Mouse (Mus musculus) ZHBTc4 (cell line): ENCODE measurements around the gene Gm973.

Source experiments
- DNase-seq: peaks from one replicate; pipeline ENCODE4 v3.0.0-alpha.2; 2011; ENCODE audit warnings: low read depth, low spot score

Gm973 gene

DNA sequence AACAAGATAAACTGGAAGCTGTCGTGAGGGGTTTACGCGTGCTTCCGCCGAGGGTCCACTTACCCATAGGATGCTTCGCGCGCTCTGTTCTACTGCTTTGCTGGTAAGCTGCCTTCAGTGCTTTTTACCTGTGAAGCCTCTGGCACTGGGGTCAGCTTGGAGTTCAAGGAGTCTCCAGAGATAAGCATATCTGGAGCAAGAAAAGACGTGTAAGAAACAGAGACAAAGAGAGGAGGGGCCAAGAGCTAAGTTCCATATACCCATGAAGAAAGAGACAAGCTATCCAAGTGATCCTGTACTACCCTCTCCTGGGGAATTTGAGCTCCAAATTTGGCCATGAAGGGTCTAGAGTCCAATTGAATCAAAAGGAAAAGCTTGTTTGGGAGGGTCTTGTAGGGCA, 24.5 kb upstream of the Gm973 start:
- DNase-seq = no peak

GRCm38 (mm10) chr1:59492432-59492831, 23.6 kb upstream of the Gm973 start:
- no peak for DNase-seq

DNA sequence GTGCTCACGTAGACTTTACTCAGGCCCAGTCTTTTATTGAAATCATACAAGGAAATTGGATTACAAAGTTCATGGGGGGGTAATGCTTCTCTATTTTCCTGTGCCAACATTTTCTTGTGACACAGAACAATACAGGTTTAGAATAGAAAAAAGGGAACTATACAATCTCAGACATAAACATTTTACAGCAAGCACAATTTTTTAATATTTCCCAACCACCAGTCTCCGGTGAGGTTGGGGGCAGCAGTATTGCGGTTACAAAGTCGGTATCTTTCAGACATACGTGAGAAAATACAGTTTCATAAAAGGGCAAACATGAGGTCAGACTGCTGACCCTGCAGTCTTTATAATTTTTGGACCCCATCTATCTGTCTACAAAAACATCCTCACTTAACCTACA, 20.1 kb upstream of the Gm973 start:
- DNase-seq = no peak

- DNase-seq = no peak
These were observed 18.1 kb upstream of the Gm973 start for GRCm38 (mm10) chr1:59497741-59498613.

DNA sequence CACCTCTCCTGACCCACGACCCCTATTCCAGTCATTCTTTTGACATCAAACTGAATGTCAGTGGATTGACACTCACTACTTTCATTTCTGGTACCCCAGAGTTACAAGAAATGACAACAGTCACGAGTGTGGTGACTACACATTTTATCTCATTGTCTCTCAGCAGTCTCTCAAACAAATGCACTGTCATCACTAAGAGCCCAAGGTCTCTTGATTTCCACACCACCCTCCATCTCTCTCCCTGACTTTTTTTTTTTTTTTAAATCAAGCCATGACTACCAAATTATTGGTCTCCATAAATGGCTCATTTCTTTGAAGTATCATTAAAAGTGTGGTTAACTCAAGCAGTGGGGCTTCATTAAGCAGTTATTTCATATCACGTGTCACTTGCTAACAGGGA, 16.7 kb upstream of the Gm973 start:
- no peak for DNase-seq

GRCm38 (mm10) chr1:59502355-59502754, 13.7 kb upstream of the Gm973 start:
- no peak for DNase-seq

GRCm38 (mm10) chr1:59503659-59504301, 12.3 kb upstream of the Gm973 start:
- no peak for DNase-seq

DNA sequence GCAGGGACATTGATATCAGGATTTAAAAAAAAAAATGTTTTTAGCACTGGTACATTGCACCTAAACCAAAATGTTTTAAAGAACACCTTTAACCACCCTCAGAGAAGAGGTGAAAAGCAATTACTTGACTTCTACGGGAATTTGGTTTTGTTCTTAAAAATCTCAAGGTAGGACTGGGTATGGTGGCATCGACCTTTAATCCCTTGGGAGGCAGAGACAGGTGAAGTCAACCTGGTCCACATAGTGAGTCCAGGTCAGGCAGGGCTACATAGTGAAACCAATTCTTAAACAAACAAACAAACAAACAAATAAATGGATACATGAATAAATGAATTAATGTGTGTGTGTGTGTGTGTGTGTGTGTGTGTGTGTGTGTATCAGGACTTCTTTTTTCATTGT, 11.8 kb upstream of the Gm973 start:
- no peak for DNase-seq

DNA sequence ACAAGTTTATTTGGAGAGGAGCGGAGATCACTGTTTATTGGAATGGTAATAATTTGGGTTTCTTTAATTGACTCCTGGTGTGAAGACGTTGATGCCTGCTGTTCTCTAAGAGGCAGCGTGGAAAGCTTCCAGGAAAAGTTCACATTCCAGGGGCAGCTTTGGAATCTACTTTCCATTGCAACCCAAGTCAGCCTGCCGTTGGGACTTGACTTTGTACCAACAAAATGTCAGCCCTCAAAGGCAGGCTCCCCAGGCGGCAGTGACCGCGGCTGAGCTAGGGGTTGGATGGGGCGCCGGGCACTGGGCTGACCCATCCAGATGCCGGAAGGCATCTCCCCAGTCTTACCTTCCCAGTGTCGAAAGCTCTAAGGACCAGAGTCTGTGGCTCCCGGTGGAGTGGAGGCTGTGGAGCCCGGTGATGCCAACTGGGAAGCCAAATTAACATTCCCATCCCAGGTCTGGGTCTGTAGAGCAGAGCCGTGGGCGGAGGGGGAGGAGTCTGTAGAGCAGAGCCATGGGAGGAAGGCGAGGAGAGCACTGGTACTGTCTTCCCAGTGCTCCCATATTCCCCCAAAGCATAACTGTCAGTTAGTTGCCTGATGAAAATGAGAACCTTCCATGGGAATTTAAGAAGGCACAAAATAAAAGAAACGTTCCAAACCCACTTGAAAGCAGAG, 7.5 kb upstream of the Gm973 start:
- peak; percentile 57 for DNase-seq

- no peak for DNase-seq
These were observed 4.3 kb upstream of the Gm973 start for GRCm38 (mm10) chr1:59511566-59512270.

DNA sequence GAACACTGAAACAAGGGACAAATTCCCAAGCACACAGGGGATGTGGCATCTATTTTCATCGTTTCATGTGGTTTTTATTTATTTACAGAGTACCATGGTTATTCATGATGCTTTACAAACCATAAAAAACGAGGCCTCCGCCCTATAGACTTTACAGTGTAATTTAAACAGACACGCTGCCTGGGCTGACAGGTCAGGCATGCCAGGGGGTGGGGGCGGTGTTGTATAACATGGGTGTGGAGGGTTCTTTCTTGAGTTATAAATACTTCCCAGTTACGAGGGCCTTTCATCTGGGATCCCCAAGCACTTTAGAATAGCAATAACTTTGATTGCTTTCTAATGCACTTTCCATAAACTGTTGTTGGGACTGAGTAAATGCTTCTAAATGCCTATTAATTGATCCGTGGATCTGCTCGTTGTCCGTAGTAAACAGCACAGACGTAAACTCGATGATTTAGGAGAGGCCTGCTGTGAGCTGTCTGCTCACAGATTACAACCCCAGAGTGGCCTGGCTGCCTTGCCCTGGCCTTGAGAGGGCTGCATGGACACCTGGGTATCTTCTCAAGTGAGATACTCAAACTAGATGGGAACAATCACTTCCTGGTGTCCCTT, 4.3 kb downstream of the Gm973 start:
- no peak for DNase-seq

DNA sequence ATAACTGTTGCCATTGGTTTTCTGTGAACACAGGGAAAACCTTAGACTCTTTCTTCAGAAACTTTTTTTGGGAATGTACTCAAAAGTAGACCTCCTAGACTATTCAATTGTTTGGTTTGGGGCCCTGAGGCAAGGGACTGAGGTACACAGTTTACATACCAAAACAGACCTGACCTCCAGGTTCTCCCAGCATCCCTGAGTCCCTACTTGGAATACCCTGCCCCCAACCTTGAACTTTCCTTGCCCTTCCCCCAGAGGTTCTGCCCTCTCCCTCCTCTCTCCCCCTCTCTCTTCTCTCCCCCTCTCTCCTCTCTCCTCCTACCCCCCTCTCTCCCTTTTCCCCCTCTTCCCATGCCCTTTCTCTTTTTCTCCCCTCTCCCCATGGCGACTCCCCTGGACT, 6.4 kb downstream of the Gm973 start:
- DNase-seq = peak; percentile 28

GRCm38 (mm10) chr1:59523378-59523958, 7.4 kb downstream of the Gm973 start:
- peak; percentile 85 for DNase-seq

GRCm38 (mm10) chr1:59524071-59524470, 8.0 kb downstream of the Gm973 start:
- DNase-seq = peak; percentile 21

DNA sequence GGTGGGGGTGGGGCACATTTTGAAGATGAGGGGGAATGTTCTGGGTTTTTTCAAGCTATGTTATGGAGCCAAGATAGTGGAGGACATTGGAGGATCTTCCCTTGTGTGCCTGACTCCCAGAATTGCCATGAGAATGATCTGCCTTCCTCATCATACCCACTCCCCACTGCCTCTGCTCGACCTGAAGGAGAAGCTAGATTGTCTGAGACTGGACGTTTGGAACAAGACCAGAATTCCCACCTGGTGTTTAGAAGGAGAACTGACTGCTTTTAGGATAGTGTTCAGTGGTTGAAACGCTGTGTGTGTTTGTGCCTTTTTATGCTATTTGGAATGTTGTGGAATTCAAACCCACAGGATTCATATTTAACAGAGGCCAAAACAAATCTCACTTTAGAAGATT, 8.7 kb downstream of the Gm973 start:
- no peak for DNase-seq

- no peak for DNase-seq
These were observed 11.2 kb downstream of the Gm973 start for GRCm38 (mm10) chr1:59527219-59527618.

DNA sequence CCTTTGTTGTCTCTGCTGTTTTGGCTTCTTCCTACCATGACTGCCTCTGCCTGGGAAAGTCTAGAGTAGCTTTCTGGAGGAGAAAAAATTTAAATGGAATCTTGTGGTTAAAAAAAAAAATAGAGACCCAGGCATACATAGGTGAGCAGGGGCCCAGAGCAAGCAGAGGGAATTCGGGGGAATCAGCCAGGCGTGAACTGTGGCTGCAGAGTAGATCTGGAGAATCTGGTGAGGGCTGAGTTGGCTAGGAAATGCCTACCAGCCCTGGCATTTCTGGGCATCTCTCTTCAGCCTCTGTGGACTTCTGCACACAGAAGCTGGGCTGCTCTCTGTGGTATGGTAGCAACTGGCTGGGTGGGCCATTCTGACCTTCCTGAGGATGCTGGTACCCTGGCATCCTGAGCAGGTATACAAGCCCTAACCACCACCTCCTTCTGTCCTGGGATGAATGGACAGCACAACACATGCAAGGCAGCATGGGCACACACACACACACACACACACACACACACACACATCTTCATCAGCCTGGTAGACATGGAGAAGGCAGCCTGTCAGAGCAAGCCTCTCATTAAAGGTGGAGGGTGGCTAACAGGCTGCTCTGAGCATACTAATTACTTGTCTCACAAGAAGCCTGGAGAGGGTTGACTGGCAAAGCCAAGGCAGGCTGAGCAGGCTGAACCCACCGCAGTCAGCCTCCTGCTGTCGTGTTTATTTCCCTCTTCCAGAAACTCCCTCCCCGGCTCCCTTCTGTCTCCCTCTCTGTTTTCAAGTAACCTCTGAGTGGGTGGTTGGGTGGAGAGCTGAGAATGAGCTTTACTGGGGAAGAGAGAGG, 19.1 kb downstream of the Gm973 start:
- DNase-seq = no peak

- DNase-seq = no peak
These were observed 22.3 kb downstream of the Gm973 start for GRCm38 (mm10) chr1:59538381-59538780.

DNA sequence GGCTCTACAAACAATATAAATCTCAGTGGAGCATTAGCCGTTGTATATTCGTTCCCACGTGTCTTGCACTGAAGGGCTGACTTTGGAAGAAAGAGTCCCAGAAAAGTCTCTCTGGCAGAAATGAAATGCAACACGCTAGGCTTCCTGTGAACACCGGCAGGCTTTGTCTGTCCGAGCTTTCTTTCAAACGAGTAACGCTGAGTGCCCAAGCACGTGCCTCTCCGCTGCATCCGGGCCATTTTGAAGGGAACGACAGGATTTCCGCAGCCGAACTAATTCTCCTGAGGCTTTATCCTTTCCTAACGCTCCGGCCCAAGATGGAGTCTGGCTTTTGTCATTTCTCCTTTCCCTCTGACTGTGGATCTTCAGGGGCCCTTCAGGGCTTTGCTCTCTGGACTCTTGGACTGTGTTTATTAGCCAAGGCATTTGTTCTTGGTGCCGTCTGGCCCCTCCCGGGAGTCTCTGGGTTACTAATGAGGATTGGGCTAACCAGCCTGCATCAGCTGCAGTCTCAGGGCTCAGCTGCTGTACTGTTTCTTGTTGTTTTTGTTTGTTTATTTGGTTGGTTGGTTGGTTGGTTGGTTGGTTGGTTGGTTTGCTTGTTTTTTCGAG, 24.6 kb downstream of the Gm973 start:
- no peak for DNase-seq
